Mouse (Mus musculus): ENCODE data around the gene Fibin. TPM values are rescaled to one million over a fixed set of nuclear protein-coding genes. Genes with fewer than 3 reads are reported as not detected.

Gene Fibin
- polyA plus RNA-seq, 1 experiment from 2014 or later = 1.8 TPM

GRCm38 (mm10) chr2:110313305-110313824 is 49.6 kb downstream of the Fibin start:
- Histone ChIP-seq H3K36me3 (replicated peaks) (no peaks in the 10 kb centered on the region), H3K9ac (no peak overlapping the region), H3K4me2 (no peak overlapping the region), H3K27me3 (no peaks in the 10 kb centered on the region), H3K4me3 (replicated peaks) (no peak overlapping the region), H3K27ac (replicated peaks) (no peak overlapping the region), H3K9me3 (replicated peaks) (no peaks in the 10 kb centered on the region), H3K4me1 (replicated peaks) (no peaks in the 10 kb centered on the region)
- ATAC-seq (ENCODE audit: insufficient read depth) = no peak; the same call in 1 of the 2 replicates
- WGBS (ENCODE audit: insufficient replicate concordance) = 39% methylated on average over 2 of the region's 2 CpGs

Other genes with a start within 250 kb of the Fibin start
- gene Bbox1, start 48.6 kb downstream of the Fibin start, polyA plus RNA-seq (2015; fragmentation: Nextera tagmentation; extraction: Ambion mirVana) = 6.7 and 7.1 TPM in 2 replicates
- gene Slc5a12, start 234.1 kb upstream of the Fibin start, polyA plus RNA-seq (2015; fragmentation: Nextera tagmentation; extraction: Ambion mirVana) = not detected in 2 replicates

Measured in liver, embryonic 15.5 days (tissue).